Mouse (Mus musculus): ENCODE results near the gene 4930539E08Rik.

The 4930539E08Rik gene

GRCm38 (mm10) chr17:28930392-28931074 is 15.4 kb upstream of the 4930539E08Rik start:
- DNase-seq (ENCODE audit: low spot score): peak; percentile 96

- DNase-seq (ENCODE audit: low spot score): no peak
These were observed 14.2 kb upstream of the 4930539E08Rik start for GRCm38 (mm10) chr17:28929369-28929768.

- no peak for DNase-seq (ENCODE audit: low spot score)
These were observed 12.9 kb upstream of the 4930539E08Rik start for GRCm38 (mm10) chr17:28928004-28928403.

GRCm38 (mm10) chr17:28926866-28927635 is 11.9 kb upstream of the 4930539E08Rik start:
- peak; percentile 54 for DNase-seq (ENCODE audit: low spot score)

- DNase-seq (ENCODE audit: low spot score): peak; percentile 76
These were observed 11.3 kb upstream of the 4930539E08Rik start for GRCm38 (mm10) chr17:28926380-28926779.

- DNase-seq (ENCODE audit: low spot score): no peak
These were observed 10.0 kb upstream of the 4930539E08Rik start for GRCm38 (mm10) chr17:28924957-28925595.

- DNase-seq (ENCODE audit: low spot score): no peak
These were observed 7.0 kb upstream of the 4930539E08Rik start for GRCm38 (mm10) chr17:28922096-28922495.

GRCm38 (mm10) chr17:28921086-28921485 is 6.0 kb upstream of the 4930539E08Rik start:
- peak; percentile 60 for DNase-seq (ENCODE audit: low spot score)

GRCm38 (mm10) chr17:28916520-28916919 is 1.4 kb upstream of the 4930539E08Rik start:
- DNase-seq (ENCODE audit: low spot score): no peak

GRCm38 (mm10) chr17:28913940-28914339 is 1.2 kb downstream of the 4930539E08Rik start:
- DNase-seq (ENCODE audit: low spot score): no peak

- DNase-seq (ENCODE audit: low spot score): peak; percentile 37
These were observed 1.9 kb downstream of the 4930539E08Rik start for GRCm38 (mm10) chr17:28913200-28913599.

GRCm38 (mm10) chr17:28910139-28910538 is 5.0 kb downstream of the 4930539E08Rik start:
- DNase-seq (ENCODE audit: low spot score): no peak

- DNase-seq (ENCODE audit: low spot score): no peak
These were observed 5.7 kb downstream of the 4930539E08Rik start for GRCm38 (mm10) chr17:28909252-28909941.

GRCm38 (mm10) chr17:28907959-28908358 is 7.2 kb downstream of the 4930539E08Rik start:
- DNase-seq (ENCODE audit: low spot score): no peak

- DNase-seq (ENCODE audit: low spot score): peak; percentile 60
These were observed 9.7 kb downstream of the 4930539E08Rik start for GRCm38 (mm10) chr17:28905377-28905916.

- peak; percentile 68 for DNase-seq (ENCODE audit: low spot score)
These were observed 10.4 kb downstream of the 4930539E08Rik start for GRCm38 (mm10) chr17:28904546-28905376.

GRCm38 (mm10) chr17:28901559-28901958 is 13.6 kb downstream of the 4930539E08Rik start:
- no peak for DNase-seq (ENCODE audit: low spot score)

GRCm38 (mm10) chr17:28899427-28899826 is 15.7 kb downstream of the 4930539E08Rik start:
- no peak for DNase-seq (ENCODE audit: low spot score)

GRCm38 (mm10) chr17:28898249-28898648 is 16.9 kb downstream of the 4930539E08Rik start:
- no peak for DNase-seq (ENCODE audit: low spot score)

GRCm38 (mm10) chr17:28897817-28898216 is 17.3 kb downstream of the 4930539E08Rik start:
- DNase-seq (ENCODE audit: low spot score): no peak
